Mouse (Mus musculus): Measurements from ENCODE around the gene Dach1. TPM values are rescaled to one million over a fixed set of nuclear protein-coding genes. Genes with fewer than 3 reads are reported as not detected.

Dach1 gene
- polyA plus RNA-seq, 1 experiment from 2014 or later, result 33.7 TPM

DNA sequence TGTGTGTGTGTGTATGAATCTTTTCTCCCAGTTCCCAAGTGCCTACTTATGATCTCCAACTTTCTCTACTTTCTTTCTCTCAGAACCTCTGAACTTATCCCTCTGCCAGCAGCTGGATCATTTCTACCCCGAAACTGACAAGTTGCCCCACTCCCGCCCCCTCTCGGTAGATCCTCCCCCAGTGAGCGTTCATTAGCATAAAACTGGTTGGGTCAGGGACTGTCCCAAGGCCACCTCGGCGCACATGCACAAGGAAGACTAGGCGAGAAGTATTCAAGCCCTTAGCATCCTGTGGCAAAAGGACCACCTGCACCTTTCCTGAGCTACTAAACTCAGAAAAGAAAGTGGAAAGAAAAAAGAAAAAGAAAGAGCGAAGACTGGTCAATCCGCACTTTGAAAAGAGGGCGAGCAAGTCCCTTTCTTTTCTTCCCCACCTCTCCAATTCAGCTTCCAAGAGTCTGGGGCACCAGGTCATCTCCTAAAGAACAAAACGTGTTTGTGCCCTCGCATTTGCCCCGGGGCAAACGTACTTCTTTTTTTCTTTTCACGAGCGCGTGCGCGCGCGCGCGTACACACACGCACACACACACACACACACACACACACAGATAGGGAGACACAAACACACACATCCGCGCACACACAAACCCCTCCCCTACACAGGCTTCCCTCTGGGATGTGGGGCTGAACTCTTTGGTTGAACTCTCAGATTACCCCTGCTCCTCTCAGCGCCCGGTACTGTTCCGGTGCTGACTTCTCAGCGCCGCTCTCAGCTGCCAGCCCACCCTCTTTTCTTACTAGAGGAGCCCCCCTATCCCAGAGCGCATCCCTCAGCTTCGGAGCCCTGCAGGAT, 2.2 kb downstream of the Dach1 start:
- Histone ChIP-seq H3K4me2 (replicated peaks; ENCODE audit: low read depth, low read length) (peak overlapping the region; percentile 42), H3K9me3 (ENCODE audit: control insufficient read depth, low read length) (no peaks in the 10 kb centered on the region), H3K9ac (ENCODE audit: low read depth, low read length) (peak overlapping the region; percentile 97), H3K27ac (ENCODE audit: low read depth, low read length) (peak overlapping the region; percentile 97), H3K4me1 (replicated peaks; ENCODE audit: control insufficient read depth, insufficient read depth, low read length) (peaks cover 3% of the 10 kb centered on the region; the same call in 1 of the 2 replicates), H3K36me3 (ENCODE audit: control insufficient read depth, insufficient read depth, low read length) (no peaks in the 10 kb centered on the region), H3K27me3 (ENCODE audit: control insufficient read depth, insufficient read depth, low read length) (no peaks in the 10 kb centered on the region), H3K4me3 (ENCODE audit: low read depth, low read length) (peak overlapping the region; percentile 93)
- WGBS, result under 1% methylated on average over 33 of the region's 33 CpGs
- peak; percentile 51 for ATAC-seq (ENCODE audit: low FRiP score)
- DNase-seq (ENCODE audit: low spot score), result peak; percentile 70

DNA sequence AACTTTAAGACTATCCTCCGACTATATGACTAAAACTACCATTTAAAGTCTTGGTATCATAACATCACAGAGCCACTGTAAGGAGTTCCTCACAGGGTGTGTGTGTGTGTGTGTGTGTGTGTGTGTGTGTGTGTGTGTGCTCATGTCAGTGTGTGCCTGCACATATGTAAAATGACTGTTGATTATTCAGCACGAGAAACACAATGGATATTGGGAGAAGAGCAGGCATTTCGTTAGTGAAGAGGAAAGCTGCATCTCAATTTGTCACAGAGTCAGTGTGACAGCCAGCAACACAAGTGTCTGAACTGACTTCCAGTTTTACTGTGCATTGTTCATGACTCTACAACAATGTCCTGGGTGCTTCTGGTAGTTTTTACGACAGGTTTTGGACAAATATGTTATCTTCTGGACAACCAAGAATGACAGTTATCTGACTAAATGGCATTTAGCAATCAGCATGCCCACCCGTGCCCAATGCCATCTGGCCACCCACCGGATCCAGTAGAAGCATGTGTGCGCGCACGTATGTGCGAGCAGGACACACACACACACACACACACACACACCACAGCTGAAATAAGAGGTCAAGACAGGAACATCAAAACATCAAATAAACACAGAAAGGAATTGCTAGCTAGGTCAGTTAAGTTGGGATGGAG, 3.1 kb downstream of the Dach1 start:
- peak overlapping the region; percentile 93 for H3K4me3 ChIP-seq (ENCODE audit: low read depth, low read length)
- no peaks in the 10 kb centered on the region; the same call in 1 of the 2 replicates for H3K4me1 ChIP-seq (replicated peaks; ENCODE audit: control insufficient read depth, insufficient read depth, low read length)
- WGBS, result 43% methylated on average over 10 of the region's 10 CpGs
- H3K36me3 ChIP-seq (ENCODE audit: control insufficient read depth, insufficient read depth, low read length), result no peaks in the 10 kb centered on the region
- H3K9ac ChIP-seq (ENCODE audit: low read depth, low read length), result peak overlapping the region; percentile 97
- H3K27ac ChIP-seq (ENCODE audit: low read depth, low read length), result peak overlapping the region; percentile 97
- DNase-seq (ENCODE audit: low spot score) (peak; percentile 28), ATAC-seq (ENCODE audit: low FRiP score) (no peak)
- no peaks in the 10 kb centered on the region for H3K27me3 ChIP-seq (ENCODE audit: control insufficient read depth, insufficient read depth, low read length)
- H3K9me3 ChIP-seq (ENCODE audit: control insufficient read depth, low read length), result no peaks in the 10 kb centered on the region
- peak overlapping the region; percentile 42 for H3K4me2 ChIP-seq (replicated peaks; ENCODE audit: low read depth, low read length)

DNA sequence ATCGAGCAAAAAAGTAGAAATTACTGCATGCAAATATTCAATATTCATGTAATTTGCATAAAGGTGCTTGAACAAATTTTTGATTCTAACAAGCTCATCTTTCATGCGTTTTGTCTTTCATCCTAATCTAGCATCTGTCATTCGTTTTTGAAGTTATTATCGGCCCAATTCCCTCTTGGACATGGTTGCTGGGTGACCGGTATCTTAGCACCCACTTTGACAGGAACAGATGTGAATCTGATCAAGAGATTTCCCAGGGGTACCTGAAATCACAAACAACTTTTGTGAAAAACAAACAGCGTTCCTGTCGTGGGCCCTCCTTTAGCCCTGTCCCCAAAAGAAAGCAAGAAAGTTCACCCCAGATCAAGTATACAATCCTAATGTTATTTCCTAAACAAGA, 12.8 kb downstream of the Dach1 start:
- DNase-seq (ENCODE audit: low spot score), result peak; percentile 69
- ATAC-seq (ENCODE audit: low FRiP score), result peak; percentile 41
- Histone ChIP-seq H3K4me3 (ENCODE audit: low read depth, low read length) (no peak overlapping the region), H3K9me3 (ENCODE audit: control insufficient read depth, low read length) (no peaks in the 10 kb centered on the region), H3K27ac (ENCODE audit: low read depth, low read length) (peak overlapping the region; percentile 73; the same call in 1 of the 2 replicates), H3K4me1 (replicated peaks; ENCODE audit: control insufficient read depth, insufficient read depth, low read length) (peaks cover 4% of the 10 kb centered on the region; the same call in 1 of the 2 replicates), H3K36me3 (ENCODE audit: control insufficient read depth, insufficient read depth, low read length) (no peaks in the 10 kb centered on the region), H3K27me3 (ENCODE audit: control insufficient read depth, insufficient read depth, low read length) (no peaks in the 10 kb centered on the region), H3K4me2 (replicated peaks; ENCODE audit: low read depth, low read length) (no peak overlapping the region), H3K9ac (ENCODE audit: low read depth, low read length) (no peak overlapping the region)
- 18% methylated on average over 7 of the region's 7 CpGs for WGBS

DNA sequence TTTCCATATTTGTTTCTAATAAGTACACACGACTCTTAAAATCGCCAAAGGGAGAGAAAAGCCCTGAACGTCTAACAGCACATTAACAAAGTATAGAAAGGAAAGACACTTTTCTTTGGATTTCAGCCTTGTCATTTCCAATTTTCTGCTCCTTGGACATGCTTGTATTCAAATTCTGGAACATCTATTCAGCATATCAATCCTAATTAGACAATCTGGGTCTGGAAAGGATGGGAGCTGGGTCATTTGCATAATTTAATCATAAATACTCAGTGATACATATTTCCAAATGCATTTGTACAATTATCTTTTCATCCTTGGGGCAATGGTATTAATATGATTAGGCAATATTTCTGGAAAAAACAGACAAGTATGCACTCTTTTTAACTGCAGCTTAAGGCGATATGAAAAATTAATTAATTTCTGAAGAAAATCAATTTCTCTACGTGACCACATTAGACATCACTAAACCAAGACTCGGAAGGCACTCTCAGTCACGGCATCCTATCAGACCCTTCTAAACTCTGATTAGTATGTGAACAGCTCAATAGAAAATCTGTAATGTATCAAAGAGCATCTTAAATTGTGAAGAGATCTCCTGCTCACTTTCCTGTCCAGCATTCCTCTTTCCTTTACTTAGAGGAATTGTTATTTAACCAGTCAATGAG, 13.7 kb downstream of the Dach1 start:
- Histone ChIP-seq H3K4me2 (replicated peaks; ENCODE audit: low read depth, low read length) (peak overlapping the region; percentile 15; the same call in 1 of the 2 replicates), H3K27ac (ENCODE audit: low read depth, low read length) (peak overlapping the region; percentile 73), H3K27me3 (ENCODE audit: control insufficient read depth, insufficient read depth, low read length) (no peaks in the 10 kb centered on the region), H3K9me3 (ENCODE audit: control insufficient read depth, low read length) (no peaks in the 10 kb centered on the region), H3K4me3 (ENCODE audit: low read depth, low read length) (no peak overlapping the region), H3K36me3 (ENCODE audit: control insufficient read depth, insufficient read depth, low read length) (no peaks in the 10 kb centered on the region), H3K9ac (ENCODE audit: low read depth, low read length) (no peak overlapping the region), H3K4me1 (replicated peaks; ENCODE audit: control insufficient read depth, insufficient read depth, low read length) (peaks cover 4% of the 10 kb centered on the region; the same call in 1 of the 2 replicates)
- 42% methylated on average over 7 of the region's 7 CpGs for WGBS
- ATAC-seq (ENCODE audit: low FRiP score), result 0 out of 2 replicates have a peak, but pooled peaks have one; percentile 18
- peak; percentile 19 for DNase-seq (ENCODE audit: low spot score)

DNA sequence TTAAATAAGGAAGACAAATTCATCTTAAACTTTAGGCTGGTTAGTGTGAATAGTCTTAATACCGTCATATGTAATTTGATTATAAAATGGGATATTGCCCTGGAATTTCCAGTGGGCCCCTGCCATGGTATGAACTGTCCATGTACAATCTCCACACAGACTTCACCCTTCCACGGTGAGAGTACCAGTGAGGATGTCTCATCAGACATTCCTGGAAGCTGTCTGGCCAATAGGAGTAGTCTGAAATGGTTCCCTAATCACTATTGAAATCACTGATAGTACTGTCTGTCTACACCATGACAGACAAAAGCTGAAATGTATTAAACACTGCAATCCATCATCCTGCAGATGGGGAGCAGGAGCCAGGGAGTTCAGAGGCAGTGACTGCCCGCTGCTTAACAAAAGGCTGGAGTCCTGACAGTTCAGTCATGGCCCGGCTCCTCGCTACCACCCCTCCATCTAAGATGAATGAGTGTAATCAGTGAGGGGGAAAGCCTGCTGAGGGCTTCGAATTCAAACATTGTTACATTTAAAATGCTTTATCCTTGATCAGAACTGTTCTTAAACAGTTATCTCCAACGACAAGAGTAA, 14.6 kb downstream of the Dach1 start:
- 18% methylated on average over 7 of the region's 7 CpGs for WGBS
- Histone ChIP-seq H3K27ac (ENCODE audit: low read depth, low read length) (peak overlapping the region; percentile 72), H3K27me3 (ENCODE audit: control insufficient read depth, insufficient read depth, low read length) (no peaks in the 10 kb centered on the region), H3K9ac (ENCODE audit: low read depth, low read length) (no peak overlapping the region), H3K4me2 (replicated peaks; ENCODE audit: low read depth, low read length) (no peak overlapping the region), H3K36me3 (ENCODE audit: control insufficient read depth, insufficient read depth, low read length) (no peaks in the 10 kb centered on the region), H3K4me1 (replicated peaks; ENCODE audit: control insufficient read depth, insufficient read depth, low read length) (peaks cover 4% of the 10 kb centered on the region; the same call in 1 of the 2 replicates), H3K4me3 (ENCODE audit: low read depth, low read length) (no peak overlapping the region), H3K9me3 (ENCODE audit: control insufficient read depth, low read length) (no peaks in the 10 kb centered on the region)
- ATAC-seq (ENCODE audit: low FRiP score) (peak; percentile 88), DNase-seq (ENCODE audit: low spot score) (peak; percentile 66)

DNA sequence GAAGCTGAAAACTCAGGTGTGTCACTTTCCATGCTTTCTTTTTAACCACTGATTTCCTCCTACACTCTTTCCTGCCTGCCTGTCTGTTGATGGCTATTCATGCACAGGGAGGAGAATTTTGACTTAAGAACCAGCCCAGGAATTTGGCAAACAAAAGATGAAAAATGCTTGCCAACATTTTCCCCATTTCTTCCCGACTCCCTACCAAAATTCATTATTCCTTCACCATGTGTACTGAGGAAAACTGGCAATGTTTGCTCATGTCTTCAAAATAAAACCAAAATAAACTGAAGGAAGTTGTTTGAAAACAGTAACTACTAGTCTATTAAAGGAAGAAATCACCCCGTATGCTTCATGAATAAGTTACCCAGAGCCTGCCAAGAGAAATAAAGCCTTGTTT, 27.8 kb downstream of the Dach1 start:
- 58% methylated on average over 2 of the region's 2 CpGs for WGBS
- DNase-seq (ENCODE audit: low spot score) (no peak), ATAC-seq (ENCODE audit: low FRiP score) (no peak)

DNA sequence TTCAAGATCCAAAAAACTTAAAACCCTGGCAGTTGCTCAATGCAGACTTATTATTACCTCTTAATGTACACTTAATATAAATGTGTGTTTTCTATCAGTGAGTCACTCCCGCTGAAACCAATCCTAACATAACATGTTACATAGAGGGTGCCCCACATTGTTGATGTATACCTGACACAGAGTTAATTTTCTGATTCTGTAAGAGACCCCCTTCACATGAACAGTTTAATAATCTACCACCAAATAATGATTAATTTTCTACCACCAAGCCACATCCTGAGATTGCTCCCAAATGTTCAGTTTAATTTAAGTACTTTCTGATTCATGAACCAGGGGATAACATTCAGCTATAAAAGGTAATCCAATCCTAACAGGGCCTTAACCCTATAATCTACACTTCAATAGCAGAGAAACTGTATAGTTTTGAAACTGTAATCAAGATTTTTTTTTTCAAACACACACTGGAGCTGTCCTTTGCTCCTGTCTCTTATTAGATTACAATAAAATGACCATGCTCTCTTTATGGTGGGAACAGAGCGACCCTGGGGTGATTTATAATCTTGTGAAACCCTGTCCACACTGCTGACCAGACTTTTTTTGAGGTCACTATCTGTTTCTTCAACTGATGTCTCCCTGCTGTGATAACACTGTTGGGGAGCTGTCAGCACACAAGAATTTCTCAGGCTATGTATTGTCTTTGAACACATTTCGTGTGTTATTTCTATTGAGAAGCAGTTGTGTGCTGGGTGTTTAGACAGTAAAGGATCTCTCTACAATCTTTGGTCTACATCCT, 30.5 kb downstream of the Dach1 start:
- Histone ChIP-seq H3K27ac (ENCODE audit: low read depth, low read length) (no peak overlapping the region), H3K4me2 (replicated peaks; ENCODE audit: low read depth, low read length) (no peak overlapping the region), H3K36me3 (ENCODE audit: control insufficient read depth, insufficient read depth, low read length) (no peaks in the 10 kb centered on the region), H3K27me3 (ENCODE audit: control insufficient read depth, insufficient read depth, low read length) (no peaks in the 10 kb centered on the region), H3K9me3 (ENCODE audit: control insufficient read depth, low read length) (no peaks in the 10 kb centered on the region), H3K9ac (ENCODE audit: low read depth, low read length) (no peak overlapping the region), H3K4me3 (ENCODE audit: low read depth, low read length) (no peak overlapping the region), H3K4me1 (replicated peaks; ENCODE audit: control insufficient read depth, insufficient read depth, low read length) (0 out of 2 replicates have a peak, but pooled peaks cover 3% of the 10 kb centered on the region)
- ATAC-seq (ENCODE audit: low FRiP score) (peak; percentile 61; the same call in 1 of the 2 replicates), DNase-seq (ENCODE audit: low spot score) (no peak)
- WGBS, result 35% methylated on average over 3 of the region's 3 CpGs

More for the DNA sequence above, 27.8 kb downstream of the Dach1 start:
- no peak overlapping the region for H3K27ac ChIP-seq (ENCODE audit: low read depth, low read length)
- H3K27me3 ChIP-seq (ENCODE audit: control insufficient read depth, insufficient read depth, low read length), result no peaks in the 10 kb centered on the region
- no peak overlapping the region for H3K4me2 ChIP-seq (replicated peaks; ENCODE audit: low read depth, low read length)
- H3K4me1 ChIP-seq (replicated peaks; ENCODE audit: control insufficient read depth, insufficient read depth, low read length), result 0 out of 2 replicates have a peak, but pooled peaks cover 3% of the 10 kb centered on the region
- H3K9me3 ChIP-seq (ENCODE audit: control insufficient read depth, low read length), result no peaks in the 10 kb centered on the region
- no peaks in the 10 kb centered on the region for H3K36me3 ChIP-seq (ENCODE audit: control insufficient read depth, insufficient read depth, low read length)
- H3K9ac ChIP-seq (ENCODE audit: low read depth, low read length), result no peak overlapping the region
- H3K4me3 ChIP-seq (ENCODE audit: low read depth, low read length), result no peak overlapping the region
